Mouse (Mus musculus): Measurements from ENCODE around the gene Fbxo7.

The Fbxo7 gene

DNA sequence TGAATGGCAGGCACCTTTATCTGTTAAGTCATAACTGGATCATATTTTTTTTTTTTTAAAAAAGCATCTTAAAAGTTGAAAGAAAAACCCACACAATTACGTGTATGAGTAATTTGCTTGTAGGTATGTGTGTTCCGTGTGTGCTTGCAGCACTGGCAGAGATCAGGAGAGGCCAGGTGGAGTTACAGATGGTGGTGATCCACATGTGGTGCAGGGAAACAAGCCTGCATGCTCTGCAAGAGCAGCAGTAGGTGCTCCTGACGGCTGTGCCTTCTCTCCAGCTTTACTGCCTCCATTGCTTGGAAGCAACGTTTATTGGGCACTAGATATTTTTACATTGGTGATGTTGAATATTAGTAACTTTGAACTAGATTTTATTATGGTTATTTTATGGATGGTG is 21.9 kb downstream of the Fbxo7 start:
- DNase-seq (ENCODE audit: low spot score): no peak

- no peak for DNase-seq (ENCODE audit: low spot score)
Measured at GRCm38 (mm10) chr10:86044066-86044465, 22.3 kb downstream of the Fbxo7 start.

DNA sequence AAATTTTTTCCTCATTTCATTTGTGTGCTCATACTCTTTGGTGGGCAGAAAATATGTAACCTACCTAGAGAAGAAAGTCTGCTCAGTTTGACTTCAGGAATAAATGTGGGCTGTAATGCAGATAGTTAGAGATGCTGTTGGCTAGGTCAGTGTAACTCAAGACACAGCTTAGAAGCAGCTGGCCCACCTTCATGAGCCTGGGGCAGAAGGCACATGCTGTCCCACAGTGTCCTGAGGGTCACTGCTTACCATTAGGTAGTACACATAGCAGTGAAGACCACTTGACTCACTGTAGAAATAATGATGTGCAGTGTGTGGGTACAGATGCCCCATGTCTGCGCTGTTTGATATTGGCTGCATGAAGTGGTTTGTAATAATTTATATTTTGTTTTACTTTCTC is 24.6 kb downstream of the Fbxo7 start:
- DNase-seq (ENCODE audit: low spot score): no peak

DNA sequence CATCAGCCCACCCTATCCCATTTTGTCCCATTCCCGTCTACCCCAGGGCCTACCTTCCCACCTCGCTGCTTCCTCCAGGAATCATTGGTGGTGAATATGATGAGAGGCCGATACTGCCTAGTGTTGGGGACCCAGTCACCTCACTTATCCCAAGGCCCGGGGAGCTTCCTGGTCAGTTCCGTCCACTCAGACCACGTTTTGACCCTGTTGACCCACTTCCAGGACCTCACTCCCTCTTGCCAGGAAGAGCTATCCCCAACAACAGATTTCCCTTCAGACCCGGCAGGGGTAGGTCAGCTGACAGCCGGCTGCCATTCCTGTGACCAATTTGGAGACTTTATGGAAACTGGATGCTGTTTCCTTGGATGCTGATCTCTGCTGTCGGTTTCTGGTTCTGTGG is 26.0 kb downstream of the Fbxo7 start:
- no peak for DNase-seq (ENCODE audit: low spot score)

GRCm38 (mm10) chr10:86050522-86050921 is 28.8 kb downstream of the Fbxo7 start:
- DNase-seq (ENCODE audit: low spot score): no peak

- DNase-seq (ENCODE audit: low spot score): no peak
Measured at GRCm38 (mm10) chr10:86052818-86053522, 31.2 kb downstream of the Fbxo7 start.

DNA sequence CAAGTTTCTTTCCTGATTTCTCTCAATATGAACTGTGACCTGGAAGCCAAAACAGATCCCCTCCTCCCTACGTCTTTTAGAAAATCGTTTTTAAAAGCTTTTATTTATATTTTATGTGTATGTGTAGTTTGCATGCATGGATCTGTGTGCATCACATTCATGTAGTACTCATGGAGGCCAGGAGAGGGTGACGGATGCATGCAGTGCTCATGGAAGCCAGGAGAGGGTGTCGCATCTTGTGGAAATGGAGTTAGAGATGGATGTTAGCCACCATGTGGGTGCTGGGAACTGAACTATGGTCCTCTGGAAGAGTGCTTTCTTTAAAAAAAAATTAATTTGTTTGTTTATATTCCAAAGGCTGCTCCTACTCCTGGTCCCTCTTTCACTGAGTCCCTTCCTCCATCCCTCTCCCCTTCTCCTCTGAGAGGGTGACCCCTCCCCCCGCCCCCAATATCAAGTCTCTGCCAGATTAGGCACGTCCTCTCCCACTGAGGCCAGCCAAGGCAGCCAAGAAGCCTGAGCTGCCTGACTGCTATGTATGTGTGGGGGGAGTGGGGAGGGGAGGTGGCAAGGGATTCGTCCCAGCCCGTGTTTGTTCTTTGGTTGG is 34.6 kb downstream of the Fbxo7 start:
- no peak for DNase-seq (ENCODE audit: low spot score)

DNA sequence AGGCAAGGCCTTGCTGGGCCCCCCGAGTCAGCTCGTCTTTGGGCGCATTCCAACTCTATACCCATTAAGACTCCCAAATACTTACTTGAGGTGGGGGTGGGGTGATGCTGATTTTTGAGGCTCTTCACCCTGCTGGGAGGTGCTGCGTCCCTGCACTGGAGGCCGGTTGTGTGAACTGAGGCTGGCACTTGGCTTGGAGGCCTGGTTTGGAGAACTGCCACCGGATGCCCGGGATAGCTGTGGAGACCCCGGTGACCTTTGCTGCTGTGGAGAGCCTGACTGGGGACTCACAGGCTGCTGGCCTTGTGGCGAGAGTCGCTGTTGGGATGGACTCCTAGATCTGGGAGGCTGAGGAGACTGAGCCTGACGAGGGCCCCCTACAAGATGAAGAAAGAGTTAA is 35.5 kb downstream of the Fbxo7 start:
- DNase-seq (ENCODE audit: low spot score): no peak

DNA sequence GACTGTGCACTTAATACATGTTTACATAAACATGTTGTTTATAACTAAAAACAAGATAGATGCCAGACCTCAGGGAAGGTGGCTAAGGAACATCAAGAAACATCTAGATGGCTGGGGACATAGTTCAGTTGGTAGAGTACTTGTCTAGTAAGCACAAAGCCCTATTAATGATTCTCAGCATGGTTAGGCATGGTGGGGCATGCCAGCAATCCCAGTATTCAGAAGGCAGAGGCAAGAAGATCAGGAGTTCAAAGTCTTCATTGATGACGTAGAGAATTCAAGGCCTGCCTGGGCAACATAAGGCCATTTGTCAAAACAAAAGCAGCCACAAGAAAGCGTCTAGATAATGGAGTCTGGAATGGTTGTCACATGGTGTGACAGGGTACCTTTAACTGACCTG is 35.9 kb downstream of the Fbxo7 start:
- DNase-seq (ENCODE audit: low spot score): no peak

DNA sequence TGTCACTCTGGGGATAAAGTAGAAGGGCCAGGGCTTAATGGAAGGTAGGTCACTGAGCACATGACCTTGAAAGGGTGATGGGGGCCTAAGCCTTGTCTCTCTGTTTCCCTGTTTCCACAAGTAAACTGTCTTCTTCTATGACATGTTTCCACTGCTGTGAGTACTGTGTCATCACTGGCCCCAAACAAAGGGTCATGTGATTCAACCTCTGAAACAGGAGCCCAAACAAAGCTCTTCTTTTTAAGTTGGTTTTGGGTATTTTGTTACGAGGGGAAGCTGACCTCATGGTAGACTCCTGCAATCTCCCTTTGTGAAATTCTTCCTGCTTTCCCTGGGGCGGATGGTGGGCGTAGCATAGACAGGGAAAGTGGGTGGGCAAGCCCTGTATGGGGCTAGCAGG is 38.5 kb downstream of the Fbxo7 start:
- DNase-seq (ENCODE audit: low spot score): no peak

DNA sequence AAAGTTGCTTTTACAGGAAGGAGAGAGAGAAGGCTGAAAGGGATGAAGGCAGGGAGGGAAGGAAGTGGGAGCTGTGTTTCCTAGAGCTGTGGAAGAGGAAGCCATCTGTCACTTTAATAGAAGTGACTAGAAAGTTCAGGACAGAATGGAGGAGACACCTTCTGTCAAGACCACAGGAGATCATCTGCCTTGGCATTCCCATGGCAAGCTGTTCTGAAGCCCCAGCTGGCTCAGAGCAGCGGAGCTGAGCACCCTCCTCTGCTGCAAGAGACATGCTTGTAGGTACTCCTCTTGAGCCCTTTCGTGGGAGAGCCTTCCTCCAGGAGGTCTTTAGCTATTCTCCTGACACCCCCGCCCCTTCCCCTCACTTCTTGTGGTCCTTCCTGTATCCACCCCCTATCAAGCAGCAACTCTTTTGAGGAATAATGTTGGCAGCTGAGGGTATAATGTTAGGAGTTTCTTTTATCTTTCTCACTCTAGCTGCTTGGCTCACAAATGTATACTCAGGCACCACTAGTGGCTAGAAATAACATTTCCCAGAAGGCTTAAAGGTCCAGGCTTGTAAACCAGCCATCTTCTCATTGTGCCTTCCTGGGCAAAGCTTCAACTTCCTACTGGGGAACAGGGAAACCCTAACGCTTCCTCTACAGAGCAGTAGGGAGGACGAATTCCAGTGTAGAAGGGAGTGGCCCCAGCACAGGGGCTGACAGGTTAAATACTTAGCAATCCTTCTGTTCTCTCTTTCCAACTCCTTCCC is 40.7 kb downstream of the Fbxo7 start:
- no peak for DNase-seq (ENCODE audit: low spot score)

DNA sequence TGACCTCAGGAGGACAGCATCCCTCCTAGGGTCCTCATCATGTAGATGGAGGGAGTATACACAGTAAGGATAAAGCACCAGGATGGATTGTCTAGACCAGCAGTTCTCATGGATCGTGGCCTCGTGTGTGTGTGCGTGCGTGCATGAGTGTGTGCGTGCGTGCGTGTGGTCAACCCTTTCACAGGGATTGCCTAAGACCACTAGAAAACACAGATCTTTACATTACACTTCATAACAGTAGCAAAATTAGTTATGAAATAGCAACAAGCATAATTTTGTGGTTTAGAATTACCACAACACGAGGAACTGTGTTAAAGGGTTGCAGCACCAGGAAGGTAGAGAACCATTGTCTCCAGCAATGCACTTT is 41.2 kb downstream of the Fbxo7 start:
- DNase-seq (ENCODE audit: low spot score): no peak

DNA sequence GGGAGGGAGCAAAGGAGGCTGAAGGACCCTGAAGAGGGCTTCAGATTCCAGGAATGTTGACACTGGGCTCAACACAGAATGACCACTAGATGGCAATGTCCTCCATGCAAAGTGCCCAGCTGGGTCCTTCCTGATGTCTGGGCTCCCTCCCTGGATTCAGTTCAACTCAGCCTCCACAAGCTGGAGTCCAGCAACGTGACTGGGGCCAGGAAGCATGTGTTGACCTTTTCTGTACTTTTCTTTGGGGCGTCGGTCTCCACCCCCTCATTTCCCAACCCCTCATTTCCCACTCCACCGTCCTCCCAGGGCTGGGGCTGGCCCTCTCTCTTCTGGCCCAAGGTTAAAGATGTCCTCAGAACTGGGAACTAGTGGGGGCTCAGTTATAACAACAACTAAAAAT is 43.2 kb downstream of the Fbxo7 start:
- DNase-seq (ENCODE audit: low spot score): peak; percentile 66

DNA sequence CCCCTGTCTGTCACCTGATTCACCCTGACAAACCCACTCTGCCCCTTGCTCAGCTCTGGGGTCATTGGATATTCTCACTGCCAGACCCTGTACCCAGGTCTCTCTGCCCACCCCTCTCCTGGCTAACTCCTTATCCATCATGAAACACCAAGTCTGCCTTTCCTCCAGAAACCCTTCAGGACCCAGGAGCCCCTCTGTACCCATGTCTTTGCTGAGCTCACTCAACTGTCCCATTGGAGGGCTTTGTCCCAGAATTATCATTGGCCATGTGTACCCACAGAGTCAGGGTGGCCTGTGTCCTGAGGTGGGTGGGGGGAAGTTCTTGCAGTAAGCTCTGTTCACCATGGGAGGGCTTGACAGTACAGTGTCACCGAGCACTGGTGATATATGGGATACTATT is 43.9 kb downstream of the Fbxo7 start:
- DNase-seq (ENCODE audit: low spot score): no peak

DNA sequence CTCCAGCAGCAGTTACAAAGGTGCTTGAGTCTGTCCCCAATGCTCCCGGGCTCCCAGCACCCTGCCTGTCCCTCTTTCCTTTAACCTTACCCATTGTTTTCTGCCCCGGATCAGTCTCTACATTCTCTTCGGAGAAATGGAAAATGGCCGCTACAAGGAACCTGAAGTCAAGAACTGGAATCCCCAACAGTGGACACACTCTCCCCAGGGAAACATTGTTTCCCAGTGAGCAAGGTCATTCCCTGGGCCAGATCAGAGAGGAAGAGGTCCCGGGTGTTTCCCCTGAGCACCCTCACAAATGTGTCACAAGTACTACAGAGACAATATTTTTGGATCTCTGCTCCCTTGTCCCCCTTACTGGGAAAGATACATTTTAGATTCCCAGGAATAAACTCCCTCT is 44.9 kb downstream of the Fbxo7 start:
- DNase-seq (ENCODE audit: low spot score): no peak

DNA sequence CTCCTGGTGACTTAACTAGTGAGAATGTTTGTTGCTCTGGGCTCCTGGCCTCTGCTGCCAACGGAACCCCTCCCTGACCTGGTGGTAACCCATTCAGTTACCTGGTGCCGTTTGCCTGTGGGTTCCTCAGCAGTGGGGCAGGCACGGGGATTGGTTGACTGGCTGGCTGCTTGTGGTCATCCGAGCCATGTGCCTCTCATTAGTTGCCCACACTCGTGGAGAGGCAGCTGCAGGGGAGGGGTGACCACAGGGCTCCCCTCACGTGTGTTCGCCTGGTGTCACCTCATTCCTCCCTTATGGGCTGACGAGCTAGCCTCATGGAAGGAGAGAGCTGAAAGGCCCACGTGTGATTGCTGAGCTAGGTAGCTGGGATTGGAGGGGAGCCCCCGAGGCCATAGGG is 46.1 kb downstream of the Fbxo7 start:
- DNase-seq (ENCODE audit: low spot score): no peak

- DNase-seq (ENCODE audit: low spot score): no peak
Measured at GRCm38 (mm10) chr10:86069341-86069740, 47.6 kb downstream of the Fbxo7 start.

- DNase-seq (ENCODE audit: low spot score): no peak
Measured at GRCm38 (mm10) chr10:86070751-86071150, 49.0 kb downstream of the Fbxo7 start.

GRCm38 (mm10) chr10:86074134-86074533 is 52.4 kb downstream of the Fbxo7 start:
- no peak for DNase-seq (ENCODE audit: low spot score)

- no peak for DNase-seq (ENCODE audit: low spot score)
Measured at GRCm38 (mm10) chr10:86074971-86075711, 53.4 kb downstream of the Fbxo7 start.

DNA sequence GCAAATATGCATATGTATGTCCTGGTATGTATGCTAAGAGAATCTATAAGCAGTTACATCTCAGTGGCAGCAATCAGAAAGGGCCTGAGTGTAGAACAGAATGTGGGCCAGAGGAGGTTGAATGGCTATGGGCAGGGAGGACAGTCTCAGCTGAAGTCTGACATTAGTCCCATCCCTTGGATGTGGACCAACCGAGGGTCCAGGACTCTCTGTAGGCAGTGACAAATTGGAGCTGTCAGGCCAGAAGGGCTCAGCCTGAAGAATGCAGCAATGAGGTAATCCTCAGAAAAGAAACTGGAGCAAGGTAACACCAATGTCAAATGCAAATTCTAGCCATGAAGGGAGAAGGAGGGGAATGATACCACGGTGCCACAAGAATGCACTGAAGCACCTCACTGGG is 55.5 kb downstream of the Fbxo7 start:
- no peak for DNase-seq (ENCODE audit: low spot score)

GRCm38 (mm10) chr10:86078761-86079160 is 57.0 kb downstream of the Fbxo7 start:
- DNase-seq (ENCODE audit: low spot score): no peak

GRCm38 (mm10) chr10:86079921-86080320 is 58.1 kb downstream of the Fbxo7 start:
- no peak for DNase-seq (ENCODE audit: low spot score)

Measured in ovary, adult 18-20 months (tissue).